Mouse (Mus musculus): ENCODE data around the gene Tdrd12.
"Not testable (repeated sequence)": the region's sequence is repeated elsewhere in the genome, so short reads cannot be mapped to it uniquely, and the experiment has no call there.

Gene Tdrd12

GRCm38 (mm10) chr7:35555224-35556204, 18.0 kb upstream of the Tdrd12 start:
- peak; percentile 91 for DNase-seq

GRCm38 (mm10) chr7:35554605-35555175, 17.1 kb upstream of the Tdrd12 start:
- peak; percentile 51 for DNase-seq

- peak; percentile 28 for DNase-seq
These were observed 16.4 kb upstream of the Tdrd12 start for GRCm38 (mm10) chr7:35553751-35554604.

- peak; percentile 64 for DNase-seq
These were observed 8.3 kb upstream of the Tdrd12 start for GRCm38 (mm10) chr7:35545881-35546280.

GRCm38 (mm10) chr7:35535750-35536512, 1.6 kb downstream of the Tdrd12 start:
- DNase-seq, result no peak

- not testable (repeated sequence) for DNase-seq
These were observed 7.0 kb downstream of the Tdrd12 start for GRCm38 (mm10) chr7:35530544-35530943.

- no peak for DNase-seq
These were observed 7.5 kb downstream of the Tdrd12 start for GRCm38 (mm10) chr7:35530026-35530425.

GRCm38 (mm10) chr7:35526795-35527194, 10.8 kb downstream of the Tdrd12 start:
- no peak for DNase-seq

- DNase-seq, result no peak
These were observed 35.5 kb downstream of the Tdrd12 start for GRCm38 (mm10) chr7:35501995-35502394.

- peak; percentile 43 for DNase-seq
These were observed 40.0 kb downstream of the Tdrd12 start for GRCm38 (mm10) chr7:35497516-35497915.

- no peak for DNase-seq
These were observed 46.5 kb downstream of the Tdrd12 start for GRCm38 (mm10) chr7:35491005-35491404.

- DNase-seq, result no peak
These were observed 47.4 kb downstream of the Tdrd12 start for GRCm38 (mm10) chr7:35490186-35490585.

GRCm38 (mm10) chr7:35486553-35486952, 51.0 kb downstream of the Tdrd12 start:
- no peak for DNase-seq

GRCm38 (mm10) chr7:35485126-35485525, 52.4 kb downstream of the Tdrd12 start:
- no peak for DNase-seq

- DNase-seq, result no peak
These were observed 61.1 kb downstream of the Tdrd12 start for GRCm38 (mm10) chr7:35476457-35476856.

GRCm38 (mm10) chr7:35470794-35471193, 66.8 kb downstream of the Tdrd12 start:
- DNase-seq, result no peak

- DNase-seq, result no peak
These were observed 69.7 kb downstream of the Tdrd12 start for GRCm38 (mm10) chr7:35467856-35468255.

GRCm38 (mm10) chr7:35465027-35465426, 72.5 kb downstream of the Tdrd12 start:
- no peak for DNase-seq

GRCm38 (mm10) chr7:35460971-35461370, 76.6 kb downstream of the Tdrd12 start:
- DNase-seq, result no peak

GRCm38 (mm10) chr7:35456091-35456814, 81.3 kb downstream of the Tdrd12 start:
- no peak for DNase-seq

GRCm38 (mm10) chr7:35448867-35449266, 88.7 kb downstream of the Tdrd12 start:
- no peak for DNase-seq

All from right cerebral cortex, adult 18-20 months (tissue).